Mouse (Mus musculus) liver, postnatal 0 days (tissue): ENCODE data around the gene Isoc2b.

Experiments used
- CTCF ChIP-seq: sonication (generic); IDR thresholded peaks from 2 replicates; pipeline ENCODE4 v1.5.1; 2016; ENCODE audit warnings: antibody characterized with exemption, low read depth
- EP300 ChIP-seq: IDR thresholded peaks from 2 replicates; pipeline ENCODE4 v1.6.1; 2016; ENCODE audit warnings: antibody characterized with exemption, low read depth, mild to moderate bottlenecking

GRCm38 (mm10) chr7:4877226-4877625 is 7.2 kb upstream of the Isoc2b start:
- no peak for TF ChIP-seq CTCF
- TF ChIP-seq EP300: no peak
